9 mouse cellular contexts compared by ENCODE assay signal in the genomic region with DNA sequence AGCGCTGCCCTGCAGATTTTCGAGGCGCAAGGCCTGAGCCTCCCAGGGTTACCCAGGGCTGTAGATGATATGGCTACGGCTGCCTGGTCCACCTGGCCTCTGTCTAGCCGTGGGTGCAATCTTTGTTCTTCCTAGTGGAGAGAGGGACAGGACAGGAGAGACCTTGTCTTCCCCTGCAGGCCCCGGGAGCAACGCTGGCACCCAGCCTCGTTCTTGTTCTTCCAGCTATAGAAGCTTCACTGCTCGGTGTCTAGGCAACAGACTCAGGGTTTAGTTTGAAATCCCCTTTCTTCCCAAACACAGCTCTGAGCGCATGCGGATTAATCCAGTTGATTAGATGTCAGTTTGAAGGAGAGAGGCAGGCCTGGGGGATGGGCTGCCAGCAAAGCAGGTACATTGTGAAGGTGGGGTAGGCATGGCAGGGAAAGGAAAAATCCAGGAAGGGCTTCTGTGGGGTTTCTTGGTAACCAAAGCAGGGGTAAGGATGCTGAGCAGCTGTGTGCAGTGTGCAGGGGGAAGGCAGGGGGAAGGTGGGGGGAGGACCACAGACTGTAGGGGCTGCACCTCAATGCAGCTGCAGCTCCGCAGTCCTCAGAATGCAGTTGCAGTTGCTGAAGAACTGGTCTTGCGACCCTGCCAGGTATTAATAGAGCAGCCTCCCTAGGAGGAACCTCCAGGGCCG. TPM values are rescaled to one million over a fixed set of nuclear protein-coding genes. Genes with fewer than 3 reads are reported as not detected.
DNase-seq lines count a peak whose midpoint lies in the region; ATAC-seq and TF ChIP-seq lines count a peak whose summit lies in the region.
"Had no signal": no experiment of that assay in that cellular context is flagged by ENCODE, and none has a peak within 500 bp of the region (broad histone marks: within the 10 kb centered on the region; RNA-seq: fewer than 3 reads in every experiment).

No protein-coding gene starts in this region.

- H3K36me3 ChIP-seq in embryonic facial prominence, embryonic 15.5 days: no peaks in the 10 kb centered on the region
- no peaks in the 10 kb centered on the region for H3K36me3 ChIP-seq in hindbrain, embryonic 15.5 days
- H3K36me3 ChIP-seq in midbrain, embryonic 14.5 days (ENCODE audit: control insufficient read depth, insufficient read depth, low read length): no peaks in the 10 kb centered on the region
- H3K36me3 ChIP-seq in intestine, postnatal 0 days (ENCODE audit: control insufficient read depth, insufficient read depth): no peaks in the 10 kb centered on the region

- peaks cover 17% of the 10 kb centered on the region for H3K4me1 ChIP-seq in embryonic facial prominence, embryonic 15.5 days
- peaks cover 29% of the 10 kb centered on the region for H3K4me1 ChIP-seq in hindbrain, embryonic 15.5 days (replicated peaks)
- H3K4me1 ChIP-seq in midbrain, embryonic 14.5 days (ENCODE audit: control insufficient read depth, insufficient read depth, low read length): peaks cover 36% of the 10 kb centered on the region
- no peaks in the 10 kb centered on the region for H3K4me1 ChIP-seq in intestine, postnatal 0 days (replicated peaks; ENCODE audit: control insufficient read depth, insufficient read depth, low read length)

- no peak for TF ChIP-seq CTCF in intestine, postnatal 0 days (IDR thresholded peaks at IDR 0.05; ENCODE audit: low read depth)

- no peaks in the 10 kb centered on the region for H3K9me3 ChIP-seq in embryonic facial prominence, embryonic 15.5 days (replicated peaks)
- H3K9me3 ChIP-seq in hindbrain, embryonic 15.5 days: no peaks in the 10 kb centered on the region
- no peaks in the 10 kb centered on the region for H3K9me3 ChIP-seq in midbrain, embryonic 14.5 days (ENCODE audit: control insufficient read depth, low read length)
- H3K9me3 ChIP-seq in intestine, postnatal 0 days (ENCODE audit: control insufficient read depth): no peaks in the 10 kb centered on the region

- H3K4me3 ChIP-seq in embryonic facial prominence, embryonic 15.5 days (replicated peaks): no peak overlapping the region
- H3K4me3 ChIP-seq in hindbrain, embryonic 15.5 days: no peak overlapping the region
- no peak overlapping the region for H3K4me3 ChIP-seq in midbrain, embryonic 14.5 days (replicated peaks; ENCODE audit: low read depth, low read length)
- H3K4me3 ChIP-seq in intestine, postnatal 0 days (ENCODE audit: low read depth, low read length): no peak overlapping the region

- WGBS in embryonic facial prominence, embryonic 15.5 days: 33% methylated on average over 14 of the region's 14 CpGs
- 30% methylated on average over 14 of the region's 14 CpGs for WGBS in hindbrain, embryonic 15.5 days
- 10% methylated on average over 14 of the region's 14 CpGs for WGBS in midbrain, embryonic 14.5 days
- 54% methylated on average over 14 of the region's 14 CpGs for WGBS in intestine, postnatal 0 days

- no peak for ATAC-seq in embryonic facial prominence, embryonic 15.5 days (ENCODE audit: insufficient number of reproducible peaks, low FRiP score, low TSS enrichment, low read depth)
- peak; percentile 83 for ATAC-seq in hindbrain, embryonic 15.5 days (ENCODE audit: low FRiP score, low read depth)
- peak; percentile 80 for ATAC-seq in midbrain, embryonic 14.5 days (ENCODE audit: low FRiP score, low TSS enrichment)
- ATAC-seq in megakaryocyte-erythroid progenitor cell, adult 5-6 weeks (replicated peaks; ENCODE audit: low FRiP score, low TSS enrichment, poor library complexity, severe bottlenecking): no peak
- ATAC-seq in intestine, postnatal 0 days: no peak

- no peak overlapping the region for H3K9ac ChIP-seq in embryonic facial prominence, embryonic 15.5 days
- peak overlapping the region; percentile 24; the same call in 1 of the 2 replicates for H3K9ac ChIP-seq in hindbrain, embryonic 15.5 days
- H3K9ac ChIP-seq in midbrain, embryonic 14.5 days (replicated peaks; ENCODE audit: low read length): peak overlapping the region; percentile 26; the same call in 1 of the 2 replicates
- H3K9ac ChIP-seq in intestine, postnatal 0 days (ENCODE audit: low read depth, low read length): no peak overlapping the region

- peak; percentile 82 for DNase-seq in brain, embryonic 18.5 days (ENCODE audit: low read depth, low spot score)
- DNase-seq in midbrain, embryonic 14.5 days: peak; percentile 88
- DNase-seq in gastrocnemius, postnatal 10 days: no peak
- DNase-seq in spleen, postnatal 36 days (ENCODE audit: low spot score in 2 of 2): no peak

- 0 out of 2 replicates have a peak overlapping the region, but pooled peaks have one; percentile 41 for H3K27ac ChIP-seq in embryonic facial prominence, embryonic 15.5 days (replicated peaks)
- H3K27ac ChIP-seq in hindbrain, embryonic 15.5 days (replicated peaks): peak overlapping the region; percentile 89
- H3K27ac ChIP-seq in midbrain, embryonic 14.5 days (replicated peaks; ENCODE audit: low read depth, low read length): peak overlapping the region; percentile 90
- no peak overlapping the region for H3K27ac ChIP-seq in intestine, postnatal 0 days (ENCODE audit: low read depth, low read length)

- no peaks in the 10 kb centered on the region for H3K27me3 ChIP-seq in embryonic facial prominence, embryonic 15.5 days
- H3K27me3 ChIP-seq in hindbrain, embryonic 15.5 days: no peaks in the 10 kb centered on the region
- no peaks in the 10 kb centered on the region for H3K27me3 ChIP-seq in midbrain, embryonic 14.5 days (ENCODE audit: control insufficient read depth, insufficient read depth, low read length)
- no peaks in the 10 kb centered on the region for H3K27me3 ChIP-seq in intestine, postnatal 0 days (replicated peaks; ENCODE audit: control insufficient read depth, insufficient read depth, low read length)

- H3K4me2 ChIP-seq in embryonic facial prominence, embryonic 15.5 days (replicated peaks): no peak overlapping the region
- H3K4me2 ChIP-seq in hindbrain, embryonic 15.5 days: peak overlapping the region; percentile 16; the same call in 1 of the 2 replicates
- H3K4me2 ChIP-seq in midbrain, embryonic 14.5 days (ENCODE audit: low read length): peak overlapping the region; percentile 32
- H3K4me2 ChIP-seq in intestine, postnatal 0 days (replicated peaks; ENCODE audit: low read depth): no peak overlapping the region

RNA-seq across cellular contexts. Expression of gene Myh7, which starts 1.2 kb away (rescaled TPM):
- 21.5 and 33.1 TPM in 2 replicates for polyA plus RNA-seq in embryonic facial prominence, embryonic 15.5 days (2015; fragmentation: Nextera tagmentation; extraction: Ambion mirVana)
- 6.4 and 9.0 TPM in 2 replicates for polyA plus RNA-seq in hindbrain, embryonic 15.5 days (2015; fragmentation: Nextera tagmentation; extraction: Ambion mirVana)
- 5.4 and 7.7 TPM in 2 replicates for polyA plus RNA-seq in midbrain, embryonic 14.5 days (2014; fragmentation: Nextera tagmentation; extraction: Ambion mirVana)
- total RNA-seq in gastrocnemius, postnatal 10 days (2021): 100 to 1,000 TPM; 393 to 495 TPM
- not detected in 2 replicates for total RNA-seq in megakaryocyte-erythroid progenitor cell, adult 5-6 weeks (2014; fragmentation: Nextera tagmentation)
- total RNA-seq in megakaryocyte-erythroid progenitor cell, adult 5-6 weeks (2017): not detected in 2 replicates
- polyA plus RNA-seq in intestine, postnatal 0 days (2015; fragmentation: Nextera tagmentation; extraction: Ambion mirVana): 3.9 and 5.6 TPM in 2 replicates
- total RNA-seq: neutrophil, adult 5-6 weeks had no signal

RNA-seq across cellular contexts. Expression of gene Gm17428, which starts 18.9 kb away (rescaled TPM):
- not detected in 2 replicates for polyA plus RNA-seq in embryonic facial prominence, embryonic 15.5 days (2015; fragmentation: Nextera tagmentation; extraction: Ambion mirVana)
- not detected in 2 replicates for polyA plus RNA-seq in hindbrain, embryonic 15.5 days (2015; fragmentation: Nextera tagmentation; extraction: Ambion mirVana)
- not detected in 2 replicates for polyA plus RNA-seq in midbrain, embryonic 14.5 days (2014; fragmentation: Nextera tagmentation; extraction: Ambion mirVana)
- total RNA-seq in gastrocnemius, postnatal 10 days (2021): not detected
- not detected in 2 replicates for total RNA-seq in megakaryocyte-erythroid progenitor cell, adult 5-6 weeks (2014; fragmentation: Nextera tagmentation)
- total RNA-seq in megakaryocyte-erythroid progenitor cell, adult 5-6 weeks (2017): not detected in 2 replicates
- not detected in 2 replicates for polyA plus RNA-seq in intestine, postnatal 0 days (2015; fragmentation: Nextera tagmentation; extraction: Ambion mirVana)
- total RNA-seq: neutrophil, adult 5-6 weeks had no signal

RNA-seq across cellular contexts. Expression of gene Ngdn, which starts 19.7 kb away (rescaled TPM):
- polyA plus RNA-seq in embryonic facial prominence, embryonic 15.5 days (2015; fragmentation: Nextera tagmentation; extraction: Ambion mirVana): 70.7 and 73.9 TPM in 2 replicates
- 47.3 and 50.1 TPM in 2 replicates for polyA plus RNA-seq in hindbrain, embryonic 15.5 days (2015; fragmentation: Nextera tagmentation; extraction: Ambion mirVana)
- polyA plus RNA-seq in midbrain, embryonic 14.5 days (2014; fragmentation: Nextera tagmentation; extraction: Ambion mirVana): 51.7 and 54.3 TPM in 2 replicates
- total RNA-seq in gastrocnemius, postnatal 10 days (2021): 10 to 100 TPM; 22.4 to 24.1 TPM
- 63.6 and 71.5 TPM in 2 replicates for total RNA-seq in megakaryocyte-erythroid progenitor cell, adult 5-6 weeks (2014; fragmentation: Nextera tagmentation)
- total RNA-seq in megakaryocyte-erythroid progenitor cell, adult 5-6 weeks (2017): 53.4 and 64.6 TPM in 2 replicates
- 69.4 and 77.9 TPM in 2 replicates for polyA plus RNA-seq in intestine, postnatal 0 days (2015; fragmentation: Nextera tagmentation; extraction: Ambion mirVana)

RNA-seq across cellular contexts. Expression of gene Myh6, which starts 28.9 kb away (rescaled TPM):
- polyA plus RNA-seq in embryonic facial prominence, embryonic 15.5 days (2015; fragmentation: Nextera tagmentation; extraction: Ambion mirVana): 3.0 and 6.0 TPM in 2 replicates
- polyA plus RNA-seq in hindbrain, embryonic 15.5 days (2015; fragmentation: Nextera tagmentation; extraction: Ambion mirVana): 0.93 and 0.94 TPM in 2 replicates
- polyA plus RNA-seq in midbrain, embryonic 14.5 days (2014; fragmentation: Nextera tagmentation; extraction: Ambion mirVana): 0.98 and 1.7 TPM in 2 replicates
- 100 to 1,000 TPM in 1 of 2 experiments, 10 to 100 TPM in 1; 90.4 to 107 TPM for total RNA-seq in gastrocnemius, postnatal 10 days (2021)
- total RNA-seq in megakaryocyte-erythroid progenitor cell, adult 5-6 weeks (2014; fragmentation: Nextera tagmentation): not detected in 2 replicates
- not detected in 2 replicates for total RNA-seq in megakaryocyte-erythroid progenitor cell, adult 5-6 weeks (2017)
- polyA plus RNA-seq in intestine, postnatal 0 days (2015; fragmentation: Nextera tagmentation; extraction: Ambion mirVana): 0.53 TPM in 1 of 2 replicates, not detected in the other
- total RNA-seq: neutrophil, adult 5-6 weeks had no signal

RNA-seq across cellular contexts. Expression of gene Cmtm5, which starts 59.5 kb away (rescaled TPM):
- polyA plus RNA-seq in embryonic facial prominence, embryonic 15.5 days (2015; fragmentation: Nextera tagmentation; extraction: Ambion mirVana): 8.9 and 9.4 TPM in 2 replicates
- 12.8 and 14.7 TPM in 2 replicates for polyA plus RNA-seq in hindbrain, embryonic 15.5 days (2015; fragmentation: Nextera tagmentation; extraction: Ambion mirVana)
- polyA plus RNA-seq in midbrain, embryonic 14.5 days (2014; fragmentation: Nextera tagmentation; extraction: Ambion mirVana): 4.2 and 4.3 TPM in 2 replicates
- total RNA-seq in gastrocnemius, postnatal 10 days (2021): 1 to 10 TPM; 1.6 to 3.3 TPM
- total RNA-seq in megakaryocyte-erythroid progenitor cell, adult 5-6 weeks (2014; fragmentation: Nextera tagmentation): not detected in 2 replicates
- total RNA-seq in megakaryocyte-erythroid progenitor cell, adult 5-6 weeks (2017): not detected in 2 replicates
- polyA plus RNA-seq in intestine, postnatal 0 days (2015; fragmentation: Nextera tagmentation; extraction: Ambion mirVana): 1.1 and 2.1 TPM in 2 replicates
- total RNA-seq: neutrophil, adult 5-6 weeks had no signal

Comparison
In these comparisons a context has a peak if more than half of its experiments do, and no peak if none do; other contexts are left out.
1. DNase-seq: peak in brain, embryonic 18.5 days (single experiment) and midbrain, embryonic 14.5 days (single experiment); none in gastrocnemius, postnatal 10 days (single experiment) and spleen, postnatal 36 days (0 of 2).
2. ATAC-seq: peak in hindbrain, embryonic 15.5 days (single experiment) and midbrain, embryonic 14.5 days (single experiment); none in embryonic facial prominence, embryonic 15.5 days (single experiment), megakaryocyte-erythroid progenitor cell, adult 5-6 weeks (single experiment) and intestine, postnatal 0 days (single experiment).
3. H3K4me2 ChIP-seq: peak in hindbrain, embryonic 15.5 days (single experiment) and midbrain, embryonic 14.5 days (single experiment); none in embryonic facial prominence, embryonic 15.5 days (single experiment) and intestine, postnatal 0 days (single experiment).
4. H3K9ac ChIP-seq: peak in hindbrain, embryonic 15.5 days (single experiment) and midbrain, embryonic 14.5 days (single experiment); none in embryonic facial prominence, embryonic 15.5 days (single experiment) and intestine, postnatal 0 days (single experiment).